Mouse (Mus musculus) C2C12 (cell line): Measurements from ENCODE around the gene Arfgef2.

Experiments used
- CTCF ChIP-seq: IDR thresholded peaks from one replicate; pipeline ENCODE4 v1.5.1; 2011; ENCODE audit not compliant: control insufficient read depth, insufficient read depth, insufficient read length
- FOSL1 ChIP-seq: IDR thresholded peaks from one replicate; pipeline ENCODE4 v1.8.0; 2011; ENCODE audit warnings: mild to moderate bottlenecking, low read length; ENCODE audit not compliant: poor library complexity, insufficient read depth, severe bottlenecking
- MYOG ChIP-seq: IDR thresholded peaks from one replicate; pipeline ENCODE4 v1.6.1; 2011; ENCODE audit not compliant: control insufficient read depth, insufficient read length; ENCODE audit errors: extremely low read depth

- no peak for TF ChIP-seq CTCF
- no peak for TF ChIP-seq FOSL1
- no peak for TF ChIP-seq MYOG
Observed at GRCm38 (mm10) chr2:166934416-166934815, 129.0 kb downstream of the Arfgef2 start.
